Mouse (Mus musculus): ENCODE data around the gene Slc10a1. TPM values are rescaled to one million over a fixed set of nuclear protein-coding genes. Genes with fewer than 3 reads are reported as not detected.

Slc10a1 gene
- 0.26 and 0.44 TPM in 2 replicates for polyA plus RNA-seq (2014; fragmentation: Nextera tagmentation; extraction: Ambion mirVana)

GRCm38 (mm10) chr12:80968605-80969004, at the start of gene Slc10a1:
Gene Slc10a1, minus strand, starts transcription at chr12:80968705.
- WGBS: 91% methylated on average over 5 of the region's 5 CpGs

GRCm38 (mm10) chr12:81017624-81018023, 49.1 kb upstream of the Slc10a1 start:
- Histone ChIP-seq H3K4me3 (ENCODE audit: low read depth, low read length) (no peak overlapping the region), H3K9ac (ENCODE audit: low read length) (no peak overlapping the region), H3K36me3 (ENCODE audit: control insufficient read depth, insufficient read depth, low read length) (no peaks in the 10 kb centered on the region), H3K27ac (ENCODE audit: low read depth, low read length) (no peak overlapping the region), H3K4me1 (ENCODE audit: control insufficient read depth, insufficient read depth, low read length) (no peaks in the 10 kb centered on the region), H3K4me2 (no peak overlapping the region), H3K27me3 (ENCODE audit: control insufficient read depth, insufficient read depth, low read length) (no peaks in the 10 kb centered on the region), H3K9me3 (ENCODE audit: control insufficient read depth, low read length) (no peaks in the 10 kb centered on the region)
- ATAC-seq (ENCODE audit: low FRiP score) (no peak), DNase-seq (ENCODE audit: low spot score, missing footprints) (no peak)
- 94% methylated on average over 12 of the region's 12 CpGs for WGBS

More at GRCm38 (mm10) chr12:80968605-80969004, at the start of gene Slc10a1:
- H3K4me1 ChIP-seq (ENCODE audit: control insufficient read depth, insufficient read depth, low read length): no peaks in the 10 kb centered on the region
- no peak within 1 kb of the TSS for H3K4me3 ChIP-seq (ENCODE audit: low read depth, low read length)
- H3K9ac ChIP-seq (ENCODE audit: low read length): no peak within 1 kb of the TSS
- H3K9me3 ChIP-seq (ENCODE audit: control insufficient read depth, low read length): no peaks in the 10 kb centered on the region
- no peak for ATAC-seq (ENCODE audit: low FRiP score)
- no peak within 1 kb of the TSS for H3K4me2 ChIP-seq
- H3K27ac ChIP-seq (ENCODE audit: low read depth, low read length): no peak within 1 kb of the TSS
- no peaks in the 10 kb centered on the region for H3K27me3 ChIP-seq (ENCODE audit: control insufficient read depth, insufficient read depth, low read length)
- DNase-seq (ENCODE audit: low spot score, missing footprints): no peak
- H3K36me3 ChIP-seq (ENCODE audit: control insufficient read depth, insufficient read depth, low read length): no peaks in the 10 kb centered on the region

- Histone ChIP-seq H3K4me2 (no peak overlapping the region), H3K27me3 (ENCODE audit: control insufficient read depth, insufficient read depth, low read length) (no peaks in the 10 kb centered on the region), H3K27ac (ENCODE audit: low read depth, low read length) (no peak overlapping the region), H3K4me3 (ENCODE audit: low read depth, low read length) (no peak overlapping the region), H3K9me3 (ENCODE audit: control insufficient read depth, low read length) (no peaks in the 10 kb centered on the region), H3K4me1 (ENCODE audit: control insufficient read depth, insufficient read depth, low read length) (peaks cover 16% of the 10 kb centered on the region), H3K9ac (ENCODE audit: low read length) (no peak overlapping the region), H3K36me3 (ENCODE audit: control insufficient read depth, insufficient read depth, low read length) (no peaks in the 10 kb centered on the region)
- DNase-seq (ENCODE audit: low spot score, missing footprints): no peak
- 81% methylated on average over 11 of the region's 11 CpGs for WGBS
- no peak for ATAC-seq (ENCODE audit: low FRiP score)
These were observed 45.0 kb upstream of the Slc10a1 start for GRCm38 (mm10) chr12:81013496-81013895.

- no peak overlapping the region for H3K4me2 ChIP-seq
- ATAC-seq (ENCODE audit: low FRiP score) (no peak), DNase-seq (ENCODE audit: low spot score, missing footprints) (no peak)
- peaks cover 16% of the 10 kb centered on the region for H3K4me1 ChIP-seq (ENCODE audit: control insufficient read depth, insufficient read depth, low read length)
- no peak overlapping the region for H3K9ac ChIP-seq (ENCODE audit: low read length)
- no peak overlapping the region for H3K4me3 ChIP-seq (ENCODE audit: low read depth, low read length)
- WGBS: 94% methylated on average over 2 of the region's 2 CpGs
- H3K27me3 ChIP-seq (ENCODE audit: control insufficient read depth, insufficient read depth, low read length): no peaks in the 10 kb centered on the region
- H3K27ac ChIP-seq (ENCODE audit: low read depth, low read length): no peak overlapping the region
- H3K36me3 ChIP-seq (ENCODE audit: control insufficient read depth, insufficient read depth, low read length): no peaks in the 10 kb centered on the region
- no peaks in the 10 kb centered on the region for H3K9me3 ChIP-seq (ENCODE audit: control insufficient read depth, low read length)
These were observed 43.5 kb upstream of the Slc10a1 start for GRCm38 (mm10) chr12:81011994-81012393.

GRCm38 (mm10) chr12:81009813-81010212, 41.3 kb upstream of the Slc10a1 start:
- Histone ChIP-seq H3K36me3 (ENCODE audit: control insufficient read depth, insufficient read depth, low read length) (no peaks in the 10 kb centered on the region), H3K4me1 (ENCODE audit: control insufficient read depth, insufficient read depth, low read length) (peaks cover 16% of the 10 kb centered on the region), H3K27me3 (ENCODE audit: control insufficient read depth, insufficient read depth, low read length) (no peaks in the 10 kb centered on the region), H3K9me3 (ENCODE audit: control insufficient read depth, low read length) (no peaks in the 10 kb centered on the region), H3K9ac (ENCODE audit: low read length) (peak overlapping the region; percentile 54), H3K27ac (ENCODE audit: low read depth, low read length) (peak overlapping the region; percentile 27; the same call in 1 of the 2 replicates), H3K4me3 (ENCODE audit: low read depth, low read length) (no peak overlapping the region), H3K4me2 (peak overlapping the region; percentile 10; the same call in 1 of the 2 replicates)
- ATAC-seq (ENCODE audit: low FRiP score): peak; percentile 86
- 3% methylated on average over 3 of the region's 3 CpGs for WGBS
- no peak for DNase-seq (ENCODE audit: low spot score, missing footprints)

- 26% methylated on average over 13 of the region's 13 CpGs for WGBS
These were observed 34.5 kb upstream of the Slc10a1 start for GRCm38 (mm10) chr12:81002841-81003635.

GRCm38 (mm10) chr12:81000924-81001323, 32.4 kb upstream of the Slc10a1 start:
- Histone ChIP-seq H3K36me3 (ENCODE audit: control insufficient read depth, insufficient read depth, low read length) (no peaks in the 10 kb centered on the region), H3K27ac (ENCODE audit: low read depth, low read length) (no peak overlapping the region), H3K9ac (ENCODE audit: low read length) (no peak overlapping the region), H3K9me3 (ENCODE audit: control insufficient read depth, low read length) (no peaks in the 10 kb centered on the region), H3K4me2 (no peak overlapping the region), H3K4me1 (ENCODE audit: control insufficient read depth, insufficient read depth, low read length) (peaks cover 22% of the 10 kb centered on the region), H3K4me3 (ENCODE audit: low read depth, low read length) (no peak overlapping the region), H3K27me3 (ENCODE audit: control insufficient read depth, insufficient read depth, low read length) (no peaks in the 10 kb centered on the region)
- 85% methylated on average over 4 of the region's 4 CpGs for WGBS
- ATAC-seq (ENCODE audit: low FRiP score) (no peak), DNase-seq (ENCODE audit: low spot score, missing footprints) (no peak)

More at GRCm38 (mm10) chr12:81002841-81003635, 34.5 kb upstream of the Slc10a1 start:
- H3K27ac ChIP-seq (ENCODE audit: low read depth, low read length): no peak overlapping the region
- DNase-seq (ENCODE audit: low spot score, missing footprints) (no peak), ATAC-seq (ENCODE audit: low FRiP score) (no peak)
- no peaks in the 10 kb centered on the region for H3K27me3 ChIP-seq (ENCODE audit: control insufficient read depth, insufficient read depth, low read length)
- H3K4me3 ChIP-seq (ENCODE audit: low read depth, low read length): no peak overlapping the region
- H3K9me3 ChIP-seq (ENCODE audit: control insufficient read depth, low read length): no peaks in the 10 kb centered on the region
- peaks cover 20% of the 10 kb centered on the region for H3K4me1 ChIP-seq (ENCODE audit: control insufficient read depth, insufficient read depth, low read length)
- no peaks in the 10 kb centered on the region for H3K36me3 ChIP-seq (ENCODE audit: control insufficient read depth, insufficient read depth, low read length)
- no peak overlapping the region for H3K4me2 ChIP-seq
- no peak overlapping the region for H3K9ac ChIP-seq (ENCODE audit: low read length)

GRCm38 (mm10) chr12:80998528-80999221, 30.2 kb upstream of the Slc10a1 start:
- peak overlapping the region; percentile 38 for H3K4me2 ChIP-seq
- H3K4me3 ChIP-seq (ENCODE audit: low read depth, low read length): peak overlapping the region; percentile 12; the same call in 1 of the 2 replicates
- peak overlapping the region; percentile 62 for H3K27ac ChIP-seq (ENCODE audit: low read depth, low read length)
- WGBS: 2% methylated on average over 33 of the region's 33 CpGs
- ATAC-seq (ENCODE audit: low FRiP score) (peak; percentile 90), DNase-seq (ENCODE audit: low spot score, missing footprints) (peak; percentile 97)
- H3K9me3 ChIP-seq (ENCODE audit: control insufficient read depth, low read length): 0 out of 2 replicates have a peak, but pooled peaks cover 3% of the 10 kb centered on the region
- peak overlapping the region; percentile 50; the same call in 1 of the 2 replicates for H3K9ac ChIP-seq (ENCODE audit: low read length)
- no peaks in the 10 kb centered on the region for H3K36me3 ChIP-seq (ENCODE audit: control insufficient read depth, insufficient read depth, low read length)
- H3K4me1 ChIP-seq (ENCODE audit: control insufficient read depth, insufficient read depth, low read length): peaks cover 22% of the 10 kb centered on the region
- H3K27me3 ChIP-seq (ENCODE audit: control insufficient read depth, insufficient read depth, low read length): no peaks in the 10 kb centered on the region

- 76% methylated on average over 4 of the region's 4 CpGs for WGBS
- H3K27ac ChIP-seq (ENCODE audit: low read depth, low read length): no peak overlapping the region
- no peak for ATAC-seq (ENCODE audit: low FRiP score)
- peak; percentile 86 for DNase-seq (ENCODE audit: low spot score, missing footprints)
- no peak overlapping the region for H3K4me3 ChIP-seq (ENCODE audit: low read depth, low read length)
- H3K4me1 ChIP-seq (ENCODE audit: control insufficient read depth, insufficient read depth, low read length): peaks cover 18% of the 10 kb centered on the region
- no peaks in the 10 kb centered on the region for H3K27me3 ChIP-seq (ENCODE audit: control insufficient read depth, insufficient read depth, low read length)
- no peaks in the 10 kb centered on the region for H3K36me3 ChIP-seq (ENCODE audit: control insufficient read depth, insufficient read depth, low read length)
- peaks cover 3% of the 10 kb centered on the region; the same call in 1 of the 2 replicates for H3K9me3 ChIP-seq (ENCODE audit: control insufficient read depth, low read length)
- H3K9ac ChIP-seq (ENCODE audit: low read length): no peak overlapping the region
- H3K4me2 ChIP-seq: no peak overlapping the region
These were observed 29.1 kb upstream of the Slc10a1 start for GRCm38 (mm10) chr12:80997652-80998051.
